Mouse (Mus musculus) hindbrain, embryonic 10.5 days (tissue): ENCODE data around the gene Tmem160. TPM values are rescaled to one million over a fixed set of nuclear protein-coding genes. Genes with fewer than 3 reads are reported as not detected.

ENCODE experiments used
- DNase-seq: peaks from one replicate; pipeline ENCODE4 v3.0.0-alpha.2; 2017; ENCODE audit warnings: low spot score
- H3K27ac ChIP-seq: fragments of 300-500 bp; sonication (generic); 2 replicates; pipeline ENCODE4 v1.5.1; 2016; ENCODE audit warnings: mild to moderate bottlenecking, moderate library complexity
- H3K27me3 ChIP-seq: fragments of 300-500 bp; sonication (generic); 2 replicates; pipeline ENCODE4 v1.6.1; 2016; ENCODE audit warnings: mild to moderate bottlenecking; ENCODE audit not compliant: poor library complexity, insufficient read depth, severe bottlenecking
- H3K36me3 ChIP-seq: fragments of 300-500 bp; sonication (generic); 2 replicates; pipeline ENCODE4 v1.6.1; 2016; ENCODE audit warnings: mild to moderate bottlenecking, moderate library complexity
- H3K4me1 ChIP-seq: fragments of 300-500 bp; sonication (generic); replicated peaks from 2 replicates; pipeline ENCODE4 v1.6.1; 2016; ENCODE audit warnings: mild to moderate bottlenecking
- H3K4me3 ChIP-seq: fragments of 300-500 bp; sonication (generic); 2 replicates; pipeline ENCODE4 v1.5.1; 2016; ENCODE audit warnings: mild to moderate bottlenecking, moderate library complexity
- H3K9me3 ChIP-seq: fragments of 300-500 bp; sonication (generic); 2 replicates; pipeline ENCODE4 v1.6.1; 2016; ENCODE audit warnings: mild to moderate bottlenecking, moderate library complexity
- WGBS: fragments of 180-500 bp; shearing (Covaris S2); methylation state at CpG from one replicate; pipeline ENCODE4 v1.1.7; 2016; 5-methylcytosine and 5-hydroxymethylcytosine counted together
- polyA plus RNA-seq: library from polyadenylated mRNA; unstranded; fragments of >200 nt; fragmentation: Nextera tagmentation; extraction: Ambion mirVana; gene quantifications from 2 replicates; pipeline ENCODE4 v1.2.1, GENCODE M21; 2016

The Tmem160 gene
- polyA plus RNA-seq, 1 experiment from 2014 or later: 70.9 TPM

GRCm38 (mm10) chr7:16460566-16460965, 8.0 kb downstream of the Tmem160 start:
- no peak for DNase-seq
- peak overlapping the region; percentile 42 for H3K27ac ChIP-seq
- peaks cover 10% of the 10 kb centered on the region; the same call in 1 of the 2 replicates for H3K9me3 ChIP-seq
- H3K4me3 ChIP-seq: no peak overlapping the region
- H3K27me3 ChIP-seq: peaks cover 36% of the 10 kb centered on the region
- H3K4me1 ChIP-seq: 0 out of 2 replicates have a peak, but pooled peaks cover 5% of the 10 kb centered on the region
- H3K36me3 ChIP-seq: peaks cover 19% of the 10 kb centered on the region
- 73% methylated on average over 13 of the region's 13 CpGs for WGBS

GRCm38 (mm10) chr7:16461151-16461550, 8.6 kb downstream of the Tmem160 start:
- Histone ChIP-seq H3K27me3 (peaks cover 36% of the 10 kb centered on the region), H3K9me3 (peaks cover 10% of the 10 kb centered on the region; the same call in 1 of the 2 replicates)
- 65% methylated on average over 6 of the region's 6 CpGs for WGBS

GRCm38 (mm10) chr7:16461705-16462104, 9.1 kb downstream of the Tmem160 start:
- Histone ChIP-seq H3K4me1 (0 out of 2 replicates have a peak, but pooled peaks cover 5% of the 10 kb centered on the region), H3K9me3 (peaks cover 10% of the 10 kb centered on the region; the same call in 1 of the 2 replicates), H3K4me3 (0 out of 2 replicates have a peak overlapping the region, but pooled peaks have one; percentile 2), H3K27ac (0 out of 2 replicates have a peak overlapping the region, but pooled peaks have one; percentile 16), H3K36me3 (peaks cover 9% of the 10 kb centered on the region; the same call in 1 of the 2 replicates), H3K27me3 (peaks cover 36% of the 10 kb centered on the region)
- WGBS: 81% methylated on average over 6 of the region's 6 CpGs
- DNase-seq: no peak

More at GRCm38 (mm10) chr7:16461151-16461550, 8.6 kb downstream of the Tmem160 start:
- Histone ChIP-seq H3K36me3 (peaks cover 14% of the 10 kb centered on the region), H3K4me3 (no peak overlapping the region), H3K4me1 (0 out of 2 replicates have a peak, but pooled peaks cover 5% of the 10 kb centered on the region), H3K27ac (peak overlapping the region; percentile 42; the same call in 1 of the 2 replicates)
- no peak for DNase-seq

- DNase-seq: peak; percentile 89
- Histone ChIP-seq H3K9me3 (peaks cover 7% of the 10 kb centered on the region; the same call in 1 of the 2 replicates), H3K27me3 (peaks cover 41% of the 10 kb centered on the region), H3K4me3 (no peak overlapping the region), H3K36me3 (0 out of 2 replicates have a peak, but pooled peaks cover 3% of the 10 kb centered on the region), H3K4me1 (peaks cover 15% of the 10 kb centered on the region), H3K27ac (no peak overlapping the region)
- WGBS: 4% methylated on average over 14 of the region's 14 CpGs
These were observed 10.6 kb downstream of the Tmem160 start for GRCm38 (mm10) chr7:16463214-16463613.

- DNase-seq: peak; percentile 75
- peaks cover 16% of the 10 kb centered on the region for H3K4me1 ChIP-seq
- no peak overlapping the region for H3K27ac ChIP-seq
- H3K27me3 ChIP-seq: peaks cover 58% of the 10 kb centered on the region
- no peaks in the 10 kb centered on the region for H3K36me3 ChIP-seq
- H3K9me3 ChIP-seq: no peaks in the 10 kb centered on the region
- H3K4me3 ChIP-seq: no peak overlapping the region
- 20% methylated on average over 8 of the region's 8 CpGs for WGBS
These were observed 12.6 kb downstream of the Tmem160 start for GRCm38 (mm10) chr7:16465160-16465559.

- no peak overlapping the region for H3K27ac ChIP-seq
- no peak for DNase-seq
- WGBS: 86% methylated on average over 5 of the region's 5 CpGs
- no peaks in the 10 kb centered on the region for H3K9me3 ChIP-seq
- peaks cover 58% of the 10 kb centered on the region for H3K27me3 ChIP-seq
- H3K36me3 ChIP-seq: no peaks in the 10 kb centered on the region
- peaks cover 16% of the 10 kb centered on the region for H3K4me1 ChIP-seq
- no peak overlapping the region for H3K4me3 ChIP-seq
These were observed 13.0 kb downstream of the Tmem160 start for GRCm38 (mm10) chr7:16465568-16465967.

- Histone ChIP-seq H3K4me3 (no peak overlapping the region), H3K9me3 (no peaks in the 10 kb centered on the region), H3K4me1 (peaks cover 12% of the 10 kb centered on the region), H3K27ac (no peak overlapping the region), H3K27me3 (peaks cover 59% of the 10 kb centered on the region), H3K36me3 (no peaks in the 10 kb centered on the region)
- DNase-seq: no peak
- WGBS: 75% methylated on average over 4 of the region's 4 CpGs
These were observed 14.0 kb downstream of the Tmem160 start for GRCm38 (mm10) chr7:16466565-16466964.

- no peak overlapping the region for H3K27ac ChIP-seq
- no peaks in the 10 kb centered on the region for H3K9me3 ChIP-seq
- DNase-seq: no peak
- no peak overlapping the region for H3K4me3 ChIP-seq
- peaks cover 61% of the 10 kb centered on the region for H3K27me3 ChIP-seq
- H3K4me1 ChIP-seq: peaks cover 16% of the 10 kb centered on the region
- 39% methylated on average over 5 of the region's 5 CpGs for WGBS
- no peaks in the 10 kb centered on the region for H3K36me3 ChIP-seq
These were observed 15.5 kb downstream of the Tmem160 start for GRCm38 (mm10) chr7:16468115-16468514.

GRCm38 (mm10) chr7:16471549-16471948, 19.0 kb downstream of the Tmem160 start:
- Histone ChIP-seq H3K9me3 (no peaks in the 10 kb centered on the region), H3K4me1 (peaks cover 35% of the 10 kb centered on the region), H3K36me3 (no peaks in the 10 kb centered on the region), H3K27ac (no peak overlapping the region), H3K27me3 (peaks cover 87% of the 10 kb centered on the region), H3K4me3 (no peak overlapping the region)
- DNase-seq: peak; percentile 33
- WGBS: 40% methylated on average over 9 of the region's 9 CpGs

- DNase-seq: no peak
- H3K27me3 ChIP-seq: peaks cover 94% of the 10 kb centered on the region
- no peaks in the 10 kb centered on the region for H3K36me3 ChIP-seq
- H3K27ac ChIP-seq: no peak overlapping the region
- WGBS: 7% methylated on average over 17 of the region's 17 CpGs
- H3K4me1 ChIP-seq: peaks cover 38% of the 10 kb centered on the region
- no peak overlapping the region for H3K4me3 ChIP-seq
- no peaks in the 10 kb centered on the region for H3K9me3 ChIP-seq
These were observed 19.6 kb downstream of the Tmem160 start for GRCm38 (mm10) chr7:16472116-16472709.

- peaks cover 27% of the 10 kb centered on the region for H3K4me1 ChIP-seq
- H3K27me3 ChIP-seq: peaks cover 89% of the 10 kb centered on the region
- DNase-seq: no peak
- H3K36me3 ChIP-seq: no peaks in the 10 kb centered on the region
- no peak overlapping the region for H3K27ac ChIP-seq
- H3K4me3 ChIP-seq: no peak overlapping the region
- 60% methylated on average over 8 of the region's 8 CpGs for WGBS
- no peaks in the 10 kb centered on the region for H3K9me3 ChIP-seq
These were observed 21.3 kb downstream of the Tmem160 start for GRCm38 (mm10) chr7:16473847-16474246.

GRCm38 (mm10) chr7:16474445-16474844, 21.9 kb downstream of the Tmem160 start:
- WGBS: 5% methylated on average over 33 of the region's 33 CpGs
- peak; percentile 36 for DNase-seq
- Histone ChIP-seq H3K36me3 (no peaks in the 10 kb centered on the region), H3K27ac (no peak overlapping the region), H3K4me1 (peaks cover 27% of the 10 kb centered on the region), H3K27me3 (peaks cover 84% of the 10 kb centered on the region), H3K4me3 (peak overlapping the region; percentile 40), H3K9me3 (no peaks in the 10 kb centered on the region)

GRCm38 (mm10) chr7:16475321-16475720, 22.7 kb downstream of the Tmem160 start:
- WGBS: 3% methylated on average over 23 of the region's 23 CpGs
- peak overlapping the region; percentile 46; the same call in 1 of the 2 replicates for H3K4me3 ChIP-seq

More at GRCm38 (mm10) chr7:16475321-16475720, 22.7 kb downstream of the Tmem160 start:
- H3K27ac ChIP-seq: no peak overlapping the region
- peaks cover 27% of the 10 kb centered on the region for H3K4me1 ChIP-seq
- H3K36me3 ChIP-seq: no peaks in the 10 kb centered on the region
- DNase-seq: no peak
- no peaks in the 10 kb centered on the region for H3K9me3 ChIP-seq
- peaks cover 75% of the 10 kb centered on the region for H3K27me3 ChIP-seq
